ENCODE assay signal across 8 mouse cellular contexts in the genomic region with DNA sequence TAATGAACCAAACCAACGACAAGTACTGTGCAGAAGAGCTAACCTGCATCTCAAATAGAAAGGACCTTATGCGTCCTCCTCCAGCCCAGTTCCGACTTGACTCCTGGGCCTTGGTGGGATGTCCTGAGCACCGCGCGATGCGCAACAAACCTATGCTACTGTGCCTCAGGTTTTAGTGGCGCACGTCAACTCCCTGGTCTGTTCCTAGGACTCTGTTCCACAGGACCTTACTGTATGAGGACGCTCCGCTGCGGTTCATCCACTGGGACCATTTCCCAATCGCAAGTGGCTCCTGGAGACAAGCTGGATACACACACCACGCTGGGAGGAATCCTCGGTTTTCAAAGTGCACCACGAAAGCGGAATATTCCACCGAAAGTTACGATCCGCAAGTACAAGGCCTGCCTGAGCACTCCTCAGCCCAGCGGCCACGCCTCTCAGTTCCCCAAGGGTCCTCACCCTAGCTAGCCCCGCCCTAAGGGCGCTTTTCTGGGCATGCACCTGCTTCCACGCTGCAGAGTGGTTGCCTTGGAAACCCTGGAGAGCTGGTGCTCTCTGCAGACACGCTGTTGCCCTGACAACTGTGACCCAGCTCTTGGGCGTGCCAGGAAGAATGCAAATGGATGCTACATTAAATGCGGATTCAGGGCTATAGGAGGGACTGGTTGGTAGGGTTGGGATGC. TPM values are rescaled to one million over a fixed set of nuclear protein-coding genes. Genes with fewer than 3 reads are reported as not detected.
DNase-seq lines count a peak whose midpoint lies in the region; ATAC-seq and TF ChIP-seq lines count a peak whose summit lies in the region.

No protein-coding gene starts in this region.

- peaks cover 18% of the 10 kb centered on the region for H3K4me1 ChIP-seq in heart, embryonic 13.5 days
- H3K4me1 ChIP-seq in cortical plate, adult 2 months (ENCODE audit: control insufficient read depth, insufficient read depth, low read length), result no peaks in the 10 kb centered on the region
- peaks cover 6% of the 10 kb centered on the region; the same call in 1 of the 2 replicates for H3K4me1 ChIP-seq in liver, postnatal 0 days (ENCODE audit: insufficient read depth)
- H3K4me1 ChIP-seq in neural tube, embryonic 14.5 days (ENCODE audit: control insufficient read depth, insufficient read depth, low read length), result peaks cover 28% of the 10 kb centered on the region

- H3K4me3 ChIP-seq in heart, embryonic 13.5 days, result peak overlapping the region; percentile 54
- H3K4me3 ChIP-seq in cortical plate, adult 2 months (ENCODE audit: insufficient read depth, low read length), result peak overlapping the region; percentile 46
- peak overlapping the region; percentile 30; the same call in 1 of the 2 replicates for H3K4me3 ChIP-seq in liver, postnatal 0 days (ENCODE audit: low read depth, low read length)
- H3K4me3 ChIP-seq in neural tube, embryonic 14.5 days (ENCODE audit: low read depth, low read length), result peak overlapping the region; percentile 40

- peak overlapping the region; percentile 73 for H3K9ac ChIP-seq in heart, embryonic 13.5 days
- no peak overlapping the region for H3K9ac ChIP-seq in liver, postnatal 0 days (replicated peaks)
- H3K9ac ChIP-seq in neural tube, embryonic 14.5 days (replicated peaks; ENCODE audit: low read depth, low read length), result peak overlapping the region; percentile 28; the same call in 1 of the 2 replicates

- peaks cover 78% of the 10 kb centered on the region for H3K27me3 ChIP-seq in heart, embryonic 13.5 days (replicated peaks)
- peaks cover 20% of the 10 kb centered on the region for H3K27me3 ChIP-seq in liver, postnatal 0 days (ENCODE audit: insufficient read depth, low read length)
- no peaks in the 10 kb centered on the region for H3K27me3 ChIP-seq in neural tube, embryonic 14.5 days (ENCODE audit: control insufficient read depth, insufficient read depth, low read length)

- no peaks in the 10 kb centered on the region for H3K9me3 ChIP-seq in heart, embryonic 13.5 days
- H3K9me3 ChIP-seq in liver, postnatal 0 days (ENCODE audit: low read length), result no peaks in the 10 kb centered on the region
- H3K9me3 ChIP-seq in neural tube, embryonic 14.5 days (ENCODE audit: control insufficient read depth, low read length), result no peaks in the 10 kb centered on the region; the same call in 1 of the 2 replicates

- no peak for TF ChIP-seq CTCF in cortical plate, adult 2 months (IDR thresholded peaks at IDR 0.05; ENCODE audit: extremely low read depth, insufficient read depth, low read length)
- no peak for TF ChIP-seq CTCF in liver, postnatal 0 days (IDR thresholded peaks at IDR 0.05; ENCODE audit: low read depth)

- TF ChIP-seq EP300 in liver, postnatal 0 days (IDR thresholded peaks at IDR 0.05; ENCODE audit: low read depth), result no peak

- TF ChIP-seq POLR2A in cortical plate, adult 2 months (IDR thresholded peaks at IDR 0.05; ENCODE audit: extremely low read depth, insufficient read depth, low read length), result no peak

- peak overlapping the region; percentile 89 for H3K4me2 ChIP-seq in heart, embryonic 13.5 days
- peak overlapping the region; percentile 66 for H3K4me2 ChIP-seq in liver, postnatal 0 days (ENCODE audit: low read depth, low read length)
- H3K4me2 ChIP-seq in neural tube, embryonic 14.5 days (ENCODE audit: low read depth, low read length), result peak overlapping the region; percentile 88

- H3K27ac ChIP-seq in heart, embryonic 13.5 days (replicated peaks), result no peak overlapping the region
- H3K27ac ChIP-seq in cortical plate, adult 2 months (ENCODE audit: insufficient read depth, low read length), result no peak overlapping the region
- no peak overlapping the region for H3K27ac ChIP-seq in liver, postnatal 0 days (ENCODE audit: low read depth)
- H3K27ac ChIP-seq in neural tube, embryonic 14.5 days (ENCODE audit: low read depth, low read length), result peak overlapping the region; percentile 75

- H3K36me3 ChIP-seq in heart, embryonic 13.5 days, result no peaks in the 10 kb centered on the region
- no peaks in the 10 kb centered on the region for H3K36me3 ChIP-seq in liver, postnatal 0 days (replicated peaks; ENCODE audit: insufficient read depth, low read length)
- H3K36me3 ChIP-seq in neural tube, embryonic 14.5 days (ENCODE audit: control insufficient read depth, insufficient read depth, low read length), result no peaks in the 10 kb centered on the region

- no peak for ATAC-seq in heart, embryonic 13.5 days (ENCODE audit: extremely low read depth, insufficient number of reproducible peaks, low FRiP score, low TSS enrichment)
- ATAC-seq in hematopoietic stem cell, adult 5-6 weeks (replicated peaks in 1 of 2; ENCODE audit: insufficient read depth in 1 of 2, low FRiP score in 2 of 2, low TSS enrichment in 1 of 2, low read depth in 1 of 2, poor library complexity in 2 of 2, severe bottlenecking in 2 of 2), result peak; percentile 63 to 84
- peak; percentile 56 for ATAC-seq in liver, postnatal 0 days
- peak; percentile 94 for ATAC-seq in neural tube, embryonic 14.5 days (ENCODE audit: low read depth)

- 2% methylated on average over 28 of the region's 28 CpGs for WGBS in heart, embryonic 13.5 days
- WGBS in liver, postnatal 0 days (ENCODE audit: insufficient replicate concordance), result 3% methylated on average over 28 of the region's 28 CpGs
- under 1% methylated on average over 28 of the region's 28 CpGs for WGBS in neural tube, embryonic 14.5 days

- no peak for DNase-seq in heart, postnatal 4 days
- DNase-seq in layer of hippocampus, adult 8-10 months (ENCODE audit: low spot score in 2 of 2), result peak; percentile 74 to 77
- peak; percentile 62 for DNase-seq in liver, postnatal 0 days
- DNase-seq in thymus, postnatal 14 days, result peak; percentile 85

RNA-seq across cellular contexts. Expression of gene Trim2, which starts 1.5 kb away (rescaled TPM):
- polyA plus RNA-seq in heart, embryonic 13.5 days (2015; fragmentation: Nextera tagmentation; extraction: Ambion mirVana), result 7.2 and 7.6 TPM in 2 replicates
- 10 to 100 TPM in 1 of 2 experiments, 1 to 10 TPM in 1; 8.9 to 10.1 TPM for total RNA-seq in heart, postnatal 4 days (2021)
- 87.4 and 101 TPM in 2 replicates for polyA plus RNA-seq in cortical plate, adult 2 months (2012; rRNA removed)
- total RNA-seq in hematopoietic stem cell, adult 5-6 weeks (2017), result 1.4 and 3.9 TPM in 2 replicates
- total RNA-seq in layer of hippocampus, adult 8-10 months (2022), result 100 to 1,000 TPM; 369 to 408 (median 383) TPM
- polyA plus RNA-seq in liver, postnatal 0 days (2015; fragmentation: Nextera tagmentation; extraction: Ambion mirVana), result 2.7 and 2.9 TPM in 2 replicates
- polyA plus RNA-seq in neural tube, embryonic 14.5 days (2014; fragmentation: Nextera tagmentation; extraction: Ambion mirVana), result 136 and 139 TPM in 2 replicates

Comparison
In these comparisons a context has a peak if more than half of its experiments do, and no peak if none do; other contexts are left out.
1. RNA of gene Trim2, which starts 1.5 kb away (polyA plus RNA-seq): 136 to 139 TPM in neural tube, embryonic 14.5 days and 87.4 to 101 TPM in cortical plate, adult 2 months; 7.2 to 7.6 TPM in heart, embryonic 13.5 days and 2.7 to 2.9 TPM in liver, postnatal 0 days; every median in the first group is over 10 times any median in the second.
2. Peak in every context shown above with its lines, with median percentiles within 50 percentile points of each other: H3K4me2 ChIP-seq and H3K4me3 ChIP-seq.